Mouse (Mus musculus) brain, embryonic 14.5 days (tissue): ENCODE measurements at regions not wholly inside any gene's neighbourhood (a gene's known extent, or its start where the extent isn't known, plus 50 kb on each side); places are given as distances from the start of the nearest gene placed in this dataset.

Experiments
- CTCF ChIP-seq: fragments of 200-500 bp; IDR thresholded peaks from 2 replicates; pipeline ENCODE4 v1.5.1; 2012; ENCODE audit warnings: inconsistent platforms, mild to moderate bottlenecking, moderate library complexity, borderline replicate concordance; ENCODE audit not compliant: insufficient read depth, insufficient read length; ENCODE audit errors: extremely low read depth
- POLR2A ChIP-seq: fragments of 200-500 bp; IDR thresholded peaks from 2 replicates; pipeline ENCODE4 v1.6.1; 2012; ENCODE audit warnings: mild to moderate bottlenecking, inconsistent platforms, borderline replicate concordance; ENCODE audit not compliant: poor library complexity, insufficient read depth, insufficient read length, severe bottlenecking; ENCODE audit errors: extremely low read depth

GRCm38 (mm10) chr10:57090131-57090530 is 396.1 kb upstream of the Hsf2 start:
- TF ChIP-seq CTCF = no peak
- TF ChIP-seq POLR2A = no peak
